Mouse (Mus musculus) cerebellum, postnatal 14 days (tissue): Measurements from ENCODE around the gene Gm10057.
"Not testable (repeated sequence)": the region's sequence is repeated elsewhere in the genome, so short reads cannot be mapped to it uniquely, and the experiment has no call there.

Experiments used
- DNase-seq, 2 experiments: peaks; one replicate each; pipeline ENCODE4 v3.0.0; 2021; ENCODE audit warnings: mixed read lengths in 2 of 2

Gene Gm10057

GRCm38 (mm10) chrX:154054939-154055338 lies at the start of gene Gm10057:
TSS of gene Gm10057 (minus strand) at chrX:154055039.
- not testable (repeated sequence) for DNase-seq

GRCm38 (mm10) chrX:154033727-154034126 lies 21.1 kb downstream of the Gm10057 start, which contains the start of gene 4921511M17Rik:
TSS of gene 4921511M17Rik (minus strand) at chrX:154033827.
- not testable (repeated sequence) for DNase-seq

GRCm38 (mm10) chrX:154012540-154012939 lies 42.3 kb downstream of the Gm10057 start, which contains the start of gene Samt1:
TSS of gene Samt1 (minus strand) at chrX:154012640.
- DNase-seq, result not testable (repeated sequence)
